Mouse (Mus musculus): Measurements from ENCODE around the gene Tmprss2. TPM values are rescaled to one million over a fixed set of nuclear protein-coding genes. Genes with fewer than 3 reads are reported as not detected.
A peak's percentile ranks its signal among the peaks of the same experiment; 100 is the strongest.

The Tmprss2 gene
- polyA plus RNA-seq, 1 experiment from 2014 or later: 0.19 TPM

DNA sequence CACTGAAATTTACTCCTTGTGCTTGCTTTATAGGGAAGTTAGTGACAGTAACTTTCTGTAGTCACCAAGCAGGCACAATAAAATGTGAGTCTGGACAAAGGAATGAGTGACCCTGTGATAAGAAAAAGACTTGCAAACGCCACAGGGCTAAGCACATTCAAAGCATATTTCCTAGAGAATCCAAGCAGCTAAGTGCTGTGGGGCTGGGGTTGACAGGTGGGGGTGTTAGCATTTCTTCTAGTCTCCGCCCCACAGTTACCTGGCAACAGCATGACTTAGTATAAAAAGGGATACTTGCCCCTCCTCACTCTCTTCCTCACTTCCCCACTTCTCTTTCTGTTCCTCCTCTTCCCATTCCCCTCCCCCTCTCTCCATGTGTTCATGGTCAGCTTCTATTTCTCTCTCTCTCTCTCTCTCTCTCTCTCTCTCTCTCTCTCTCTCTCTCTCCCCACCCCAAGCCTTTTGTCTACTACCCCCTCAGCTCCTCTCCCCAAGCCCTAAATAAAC is 11.4 kb upstream of the Tmprss2 start:
- H3K36me3 ChIP-seq (ENCODE audit: control insufficient read depth, insufficient read depth, low read length): no peaks in the 10 kb centered on the region
- no peak overlapping the region for H3K4me2 ChIP-seq (replicated peaks; ENCODE audit: low read depth, low read length)
- H3K4me1 ChIP-seq (replicated peaks; ENCODE audit: control insufficient read depth, insufficient read depth, low read length): no peaks in the 10 kb centered on the region
- H3K9ac ChIP-seq (ENCODE audit: low read depth, low read length): no peak overlapping the region
- 57% methylated on average over 2 of the region's 2 CpGs for whole genome bisulfite sequencing
- no peak overlapping the region for H3K27ac ChIP-seq (ENCODE audit: low read depth, low read length)
- H3K4me3 ChIP-seq (ENCODE audit: low read depth, low read length): no peak overlapping the region
- no peak for DNase-seq (ENCODE audit: low spot score)
- no peaks in the 10 kb centered on the region for H3K9me3 ChIP-seq (ENCODE audit: control insufficient read depth, low read length)
- ATAC-seq (ENCODE audit: low FRiP score): no peak
- H3K27me3 ChIP-seq (ENCODE audit: control insufficient read depth, insufficient read depth, low read length): no peaks in the 10 kb centered on the region

DNA sequence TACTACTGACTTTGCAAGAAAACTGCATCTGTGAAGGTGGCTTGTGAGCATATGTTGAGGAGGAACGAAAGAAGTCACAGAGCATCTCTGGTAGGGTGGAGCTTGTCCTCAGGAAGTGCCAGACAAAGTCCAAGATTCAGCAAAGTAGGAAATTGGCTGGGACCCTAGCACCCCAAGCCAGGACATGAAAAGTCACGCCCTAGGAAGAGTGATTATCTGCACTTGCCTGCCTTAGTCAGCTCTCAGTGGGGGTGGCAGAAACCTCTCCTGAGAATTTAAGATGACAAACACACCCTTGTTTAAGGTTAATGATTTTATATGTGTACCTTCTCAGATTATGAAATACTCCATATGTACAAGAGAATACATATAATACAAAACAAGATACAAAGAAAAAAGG is 7.3 kb upstream of the Tmprss2 start:
- no peak overlapping the region for H3K4me3 ChIP-seq (ENCODE audit: low read depth, low read length)
- no peak overlapping the region for H3K27ac ChIP-seq (ENCODE audit: low read depth, low read length)
- H3K4me1 ChIP-seq (replicated peaks; ENCODE audit: control insufficient read depth, insufficient read depth, low read length): no peaks in the 10 kb centered on the region
- no peaks in the 10 kb centered on the region for H3K36me3 ChIP-seq (ENCODE audit: control insufficient read depth, insufficient read depth, low read length)
- ATAC-seq (ENCODE audit: low FRiP score): no peak
- H3K27me3 ChIP-seq (ENCODE audit: control insufficient read depth, insufficient read depth, low read length): no peaks in the 10 kb centered on the region
- no peak overlapping the region for H3K4me2 ChIP-seq (replicated peaks; ENCODE audit: low read depth, low read length)
- 78% methylated on average over 2 of the region's 2 CpGs for WGBS
- H3K9me3 ChIP-seq (ENCODE audit: control insufficient read depth, low read length): no peaks in the 10 kb centered on the region
- DNase-seq (ENCODE audit: low spot score): no peak
- H3K9ac ChIP-seq (ENCODE audit: low read depth, low read length): no peak overlapping the region

DNA sequence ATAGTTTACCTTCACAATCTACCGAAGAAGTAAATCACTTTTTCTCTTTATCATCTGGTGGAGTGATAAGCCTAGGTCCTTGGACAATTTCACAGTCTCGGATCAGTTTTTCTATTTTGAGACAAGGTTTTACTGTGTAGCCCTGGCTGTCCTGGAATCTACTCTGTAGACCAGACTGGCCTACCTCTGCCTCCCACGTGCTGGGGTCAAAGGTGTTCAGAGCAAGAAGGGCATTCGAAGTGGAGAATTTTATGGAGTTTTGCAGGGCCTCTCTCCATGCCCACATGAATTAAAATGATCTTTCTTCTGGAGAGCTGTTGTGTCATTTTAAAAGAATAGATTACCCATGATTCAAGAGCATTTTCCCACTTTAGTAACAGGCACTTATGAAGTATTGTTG is 1.0 kb upstream of the Tmprss2 start:
- no peak overlapping the region for H3K4me3 ChIP-seq (ENCODE audit: low read depth, low read length)

DNA sequence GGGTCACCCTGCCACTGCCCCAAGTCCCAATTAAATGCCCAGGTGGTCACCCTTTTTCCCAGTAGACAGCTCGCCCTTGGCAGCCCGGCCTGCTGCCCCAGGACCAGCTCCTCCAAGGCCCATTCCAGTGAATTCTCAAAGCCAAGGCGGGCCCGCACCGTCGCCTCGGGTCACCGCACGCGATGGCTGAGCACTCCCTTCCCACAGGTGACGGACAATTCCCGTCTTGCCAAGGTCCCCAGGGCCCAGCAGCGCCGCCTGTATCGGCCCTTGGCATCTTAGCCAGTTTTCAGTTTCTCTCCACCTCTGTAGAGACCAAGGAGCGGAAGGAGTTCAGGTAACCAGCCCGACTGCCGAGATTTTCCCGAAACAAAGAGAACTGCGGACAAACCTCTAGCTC is 749 bp downstream of the Tmprss2 start:
- peaks cover 3% of the 10 kb centered on the region; the same call in 1 of the 2 replicates for H3K4me1 ChIP-seq (replicated peaks; ENCODE audit: control insufficient read depth, insufficient read depth, low read length)
- DNase-seq (ENCODE audit: low spot score) (peak; percentile 36), ATAC-seq (ENCODE audit: low FRiP score) (no peak)
- H3K4me3 ChIP-seq (ENCODE audit: low read depth, low read length): peak overlapping the region; percentile 30; the same call in 1 of the 2 replicates
- peaks cover 36% of the 10 kb centered on the region for H3K27me3 ChIP-seq (ENCODE audit: control insufficient read depth, insufficient read depth, low read length)
- peak overlapping the region; percentile 50 for H3K4me2 ChIP-seq (replicated peaks; ENCODE audit: low read depth, low read length)
- H3K9ac ChIP-seq (ENCODE audit: low read depth, low read length): no peak overlapping the region
- H3K27ac ChIP-seq (ENCODE audit: low read depth, low read length): no peak overlapping the region
- no peaks in the 10 kb centered on the region for H3K9me3 ChIP-seq (ENCODE audit: control insufficient read depth, low read length)
- no peaks in the 10 kb centered on the region for H3K36me3 ChIP-seq (ENCODE audit: control insufficient read depth, insufficient read depth, low read length)
- 5% methylated on average over 20 of the region's 20 CpGs for WGBS

More for the DNA sequence above, 1.0 kb upstream of the Tmprss2 start:
- H3K27ac ChIP-seq (ENCODE audit: low read depth, low read length): no peak overlapping the region
- WGBS: 66% methylated on average over 4 of the region's 4 CpGs
- no peak for ATAC-seq (ENCODE audit: low FRiP score)
- DNase-seq (ENCODE audit: low spot score): no peak
- peaks cover 3% of the 10 kb centered on the region; the same call in 1 of the 2 replicates for H3K4me1 ChIP-seq (replicated peaks; ENCODE audit: control insufficient read depth, insufficient read depth, low read length)
- H3K27me3 ChIP-seq (ENCODE audit: control insufficient read depth, insufficient read depth, low read length): peaks cover 36% of the 10 kb centered on the region
- no peaks in the 10 kb centered on the region for H3K9me3 ChIP-seq (ENCODE audit: control insufficient read depth, low read length)
- no peak overlapping the region for H3K4me2 ChIP-seq (replicated peaks; ENCODE audit: low read depth, low read length)
- no peaks in the 10 kb centered on the region for H3K36me3 ChIP-seq (ENCODE audit: control insufficient read depth, insufficient read depth, low read length)
- no peak overlapping the region for H3K9ac ChIP-seq (ENCODE audit: low read depth, low read length)

DNA sequence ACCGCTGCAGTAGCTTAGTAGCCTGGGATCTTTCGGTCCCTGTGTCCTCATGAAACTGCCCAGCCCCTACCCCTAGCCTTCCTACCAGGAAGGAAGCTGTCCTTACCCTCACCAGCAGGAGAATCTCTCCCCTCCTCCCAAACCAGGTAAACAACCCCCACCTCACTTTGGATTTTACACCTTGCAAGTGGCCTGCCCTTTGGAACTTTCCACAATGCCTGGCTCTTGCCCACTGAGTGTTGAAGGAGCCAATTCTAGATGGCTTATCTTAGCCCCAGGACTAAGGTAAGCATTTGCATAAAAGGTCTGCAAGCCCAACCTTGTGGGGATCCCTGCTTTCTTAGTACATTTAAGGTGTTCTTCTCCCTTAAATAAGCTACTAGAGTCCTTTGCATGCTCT is 1.3 kb downstream of the Tmprss2 start:
- no peaks in the 10 kb centered on the region for H3K9me3 ChIP-seq (ENCODE audit: control insufficient read depth, low read length)
- H3K9ac ChIP-seq (ENCODE audit: low read depth, low read length): no peak overlapping the region
- 74% methylated on average over 2 of the region's 2 CpGs for WGBS
- H3K36me3 ChIP-seq (ENCODE audit: control insufficient read depth, insufficient read depth, low read length): no peaks in the 10 kb centered on the region
- no peak overlapping the region for H3K27ac ChIP-seq (ENCODE audit: low read depth, low read length)
- peaks cover 3% of the 10 kb centered on the region; the same call in 1 of the 2 replicates for H3K4me1 ChIP-seq (replicated peaks; ENCODE audit: control insufficient read depth, insufficient read depth, low read length)
- DNase-seq (ENCODE audit: low spot score) (no peak), ATAC-seq (ENCODE audit: low FRiP score) (no peak)
- peaks cover 36% of the 10 kb centered on the region for H3K27me3 ChIP-seq (ENCODE audit: control insufficient read depth, insufficient read depth, low read length)
- no peak overlapping the region for H3K4me3 ChIP-seq (ENCODE audit: low read depth, low read length)
- H3K4me2 ChIP-seq (replicated peaks; ENCODE audit: low read depth, low read length): no peak overlapping the region

DNA sequence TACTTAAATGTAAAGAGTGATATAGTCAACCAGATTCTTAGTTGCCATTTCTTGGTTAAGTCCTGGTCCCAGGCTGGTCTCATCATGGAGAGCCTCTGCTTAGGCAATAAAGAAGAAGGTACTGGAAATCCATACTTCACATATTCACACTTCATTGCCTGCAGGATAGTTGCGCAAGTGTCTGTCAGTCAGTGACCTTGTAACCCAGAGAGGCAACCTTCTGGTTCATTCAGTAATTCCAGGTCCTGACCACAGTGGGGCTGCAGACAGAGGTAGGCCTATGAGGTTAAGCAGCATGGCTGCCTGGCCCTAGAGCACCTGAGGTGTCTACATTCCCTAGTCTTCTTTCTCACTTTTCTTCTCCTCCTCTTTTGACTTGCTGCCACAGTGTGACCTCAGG is 3.0 kb downstream of the Tmprss2 start:
- H3K36me3 ChIP-seq (ENCODE audit: control insufficient read depth, insufficient read depth, low read length): no peaks in the 10 kb centered on the region
- ATAC-seq (ENCODE audit: low FRiP score): no peak
- H3K4me1 ChIP-seq (replicated peaks; ENCODE audit: control insufficient read depth, insufficient read depth, low read length): peaks cover 3% of the 10 kb centered on the region; the same call in 1 of the 2 replicates
- WGBS: 97% methylated on average over 1 of the region's 1 CpGs
- DNase-seq (ENCODE audit: low spot score): no peak
- H3K4me2 ChIP-seq (replicated peaks; ENCODE audit: low read depth, low read length): no peak overlapping the region
- no peak overlapping the region for H3K27ac ChIP-seq (ENCODE audit: low read depth, low read length)
- H3K4me3 ChIP-seq (ENCODE audit: low read depth, low read length): no peak overlapping the region
- H3K9ac ChIP-seq (ENCODE audit: low read depth, low read length): no peak overlapping the region
- H3K27me3 ChIP-seq (ENCODE audit: control insufficient read depth, insufficient read depth, low read length): peaks cover 36% of the 10 kb centered on the region
- H3K9me3 ChIP-seq (ENCODE audit: control insufficient read depth, low read length): no peaks in the 10 kb centered on the region

DNA sequence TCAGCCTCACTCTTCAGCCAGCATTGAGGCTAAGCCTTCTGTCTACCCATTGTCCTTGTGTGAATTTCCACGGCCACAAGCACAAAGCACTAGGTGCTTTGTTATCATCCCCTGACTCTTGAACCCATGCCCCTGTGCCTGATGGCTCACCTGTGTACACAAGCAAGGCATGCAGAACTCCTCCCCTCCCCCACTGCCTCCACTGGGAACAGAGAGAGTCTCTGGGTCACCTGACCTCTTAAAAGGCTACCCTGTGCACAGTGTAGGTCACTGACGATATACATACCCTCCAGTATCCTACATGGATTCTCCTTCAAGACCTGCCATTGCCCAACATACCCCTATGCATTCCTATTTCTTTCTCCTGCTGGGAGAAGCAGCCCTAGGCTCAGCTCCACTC is 4.2 kb downstream of the Tmprss2 start:
- H3K4me1 ChIP-seq (replicated peaks; ENCODE audit: control insufficient read depth, insufficient read depth, low read length): peaks cover 3% of the 10 kb centered on the region; the same call in 1 of the 2 replicates
- no peak overlapping the region for H3K4me3 ChIP-seq (ENCODE audit: low read depth, low read length)
- no peaks in the 10 kb centered on the region for H3K9me3 ChIP-seq (ENCODE audit: control insufficient read depth, low read length)
- no peaks in the 10 kb centered on the region for H3K36me3 ChIP-seq (ENCODE audit: control insufficient read depth, insufficient read depth, low read length)
- H3K27me3 ChIP-seq (ENCODE audit: control insufficient read depth, insufficient read depth, low read length): peaks cover 34% of the 10 kb centered on the region
- no peak for DNase-seq (ENCODE audit: low spot score)
- no peak for ATAC-seq (ENCODE audit: low FRiP score)
- 73% methylated on average over 2 of the region's 2 CpGs for WGBS
- H3K4me2 ChIP-seq (replicated peaks; ENCODE audit: low read depth, low read length): no peak overlapping the region
- no peak overlapping the region for H3K27ac ChIP-seq (ENCODE audit: low read depth, low read length)
- no peak overlapping the region for H3K9ac ChIP-seq (ENCODE audit: low read depth, low read length)

DNA sequence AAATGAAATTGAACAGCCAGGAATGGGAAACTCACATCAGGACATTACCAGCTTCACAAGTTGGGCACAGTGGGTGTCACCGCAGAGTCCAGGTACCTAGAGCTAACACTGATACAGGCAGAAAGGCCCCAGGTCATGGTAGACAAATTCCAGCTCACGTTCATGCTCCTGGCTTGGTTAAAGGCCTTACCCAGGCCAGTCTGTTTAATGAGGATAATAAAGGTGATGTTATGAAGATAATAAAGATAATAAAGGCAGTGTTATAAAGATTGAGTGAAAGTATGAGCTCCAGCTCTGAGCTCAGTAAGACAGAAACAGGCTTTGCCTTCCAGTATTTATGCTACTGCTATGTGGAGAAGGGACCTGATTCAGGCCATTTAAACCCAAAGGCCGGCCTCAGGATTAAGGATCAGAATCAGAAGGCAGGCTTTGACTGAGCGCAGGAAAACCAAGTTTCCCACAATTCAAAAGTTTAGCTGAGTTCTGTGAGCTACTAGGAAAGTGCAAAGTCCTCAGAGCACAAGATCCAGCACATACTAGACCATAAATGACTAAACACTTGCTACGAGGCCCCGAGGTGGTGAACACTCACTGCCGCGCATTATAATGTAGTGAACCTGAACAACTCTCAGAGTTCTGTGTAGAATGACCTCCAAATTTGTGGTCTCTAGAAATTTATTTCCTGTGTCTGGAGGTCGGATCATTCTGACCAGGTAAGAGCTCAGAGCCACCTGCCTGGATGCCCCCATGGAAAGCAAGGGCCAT is 4.9 kb downstream of the Tmprss2 start:
- Histone ChIP-seq H3K36me3 (ENCODE audit: control insufficient read depth, insufficient read depth, low read length) (no peaks in the 10 kb centered on the region), H3K27me3 (ENCODE audit: control insufficient read depth, insufficient read depth, low read length) (peaks cover 27% of the 10 kb centered on the region), H3K9me3 (ENCODE audit: control insufficient read depth, low read length) (no peaks in the 10 kb centered on the region), H3K4me1 (replicated peaks; ENCODE audit: control insufficient read depth, insufficient read depth, low read length) (peaks cover 3% of the 10 kb centered on the region; the same call in 1 of the 2 replicates), H3K4me2 (replicated peaks; ENCODE audit: low read depth, low read length) (no peak overlapping the region), H3K9ac (ENCODE audit: low read depth, low read length) (no peak overlapping the region), H3K27ac (ENCODE audit: low read depth, low read length) (no peak overlapping the region), H3K4me3 (ENCODE audit: low read depth, low read length) (no peak overlapping the region)
- no peak for ATAC-seq (ENCODE audit: low FRiP score)
- 88% methylated on average over 9 of the region's 9 CpGs for WGBS
- no peak for DNase-seq (ENCODE audit: low spot score)

DNA sequence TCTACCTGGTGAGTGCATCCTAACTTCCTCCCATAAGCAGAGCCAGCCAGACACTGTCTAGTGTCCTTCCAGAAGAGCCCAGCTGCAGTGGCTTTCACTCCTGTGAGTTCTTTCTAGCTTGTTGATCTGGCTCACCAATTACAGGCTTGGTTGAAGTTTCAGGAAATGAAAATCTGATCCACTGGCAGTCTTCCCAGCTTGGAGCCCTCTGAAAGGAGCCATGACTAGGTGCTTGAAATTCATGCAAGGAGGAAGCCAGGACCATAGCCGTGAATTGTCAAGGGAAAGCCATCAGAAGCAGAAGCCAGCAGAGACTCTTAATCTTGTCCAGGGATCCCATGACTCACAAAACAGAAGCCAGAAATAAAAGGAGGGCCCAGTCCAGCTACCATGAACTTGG is 8.7 kb downstream of the Tmprss2 start:
- DNase-seq (ENCODE audit: low spot score) (no peak), ATAC-seq (ENCODE audit: low FRiP score) (no peak)
- Histone ChIP-seq H3K27me3 (ENCODE audit: control insufficient read depth, insufficient read depth, low read length) (no peaks in the 10 kb centered on the region), H3K4me2 (replicated peaks; ENCODE audit: low read depth, low read length) (no peak overlapping the region), H3K4me1 (replicated peaks; ENCODE audit: control insufficient read depth, insufficient read depth, low read length) (no peaks in the 10 kb centered on the region), H3K27ac (ENCODE audit: low read depth, low read length) (no peak overlapping the region), H3K4me3 (ENCODE audit: low read depth, low read length) (no peak overlapping the region), H3K9me3 (ENCODE audit: control insufficient read depth, low read length) (no peaks in the 10 kb centered on the region), H3K9ac (ENCODE audit: low read depth, low read length) (no peak overlapping the region), H3K36me3 (ENCODE audit: control insufficient read depth, insufficient read depth, low read length) (no peaks in the 10 kb centered on the region)
- 78% methylated on average over 1 of the region's 1 CpGs for WGBS
